Mouse (Mus musculus): ENCODE measurements at regions not wholly inside any gene's neighbourhood (a gene's known extent, or its start where the extent isn't known, plus 50 kb on each side); places are given as distances from the start of the nearest gene placed in this dataset.
"Not testable (repeated sequence)": the region's sequence is repeated elsewhere in the genome, so short reads cannot be mapped to it uniquely, and the experiment has no call there.

DNA sequence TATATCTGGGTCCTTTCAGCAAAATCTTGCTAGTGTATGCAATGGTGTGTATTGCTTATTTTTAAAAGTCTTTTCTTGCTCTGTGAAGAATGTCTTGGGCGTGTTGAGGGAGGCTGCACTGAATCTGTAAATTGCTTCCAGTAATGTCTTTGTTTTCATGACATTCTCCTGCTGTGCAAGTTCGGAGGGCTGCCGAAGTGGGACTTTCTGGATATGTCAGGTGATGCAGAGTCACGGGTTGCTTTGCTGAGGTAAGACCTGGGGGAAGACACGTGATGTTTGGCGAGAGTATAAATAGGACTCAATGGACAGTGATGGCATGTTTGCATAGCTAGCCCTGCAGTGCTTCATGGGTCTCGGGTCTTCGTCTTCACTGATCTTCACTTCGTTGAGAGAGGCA lies 329.2 kb upstream of the Nr5a2 start:
- DNase-seq = no peak

DNA sequence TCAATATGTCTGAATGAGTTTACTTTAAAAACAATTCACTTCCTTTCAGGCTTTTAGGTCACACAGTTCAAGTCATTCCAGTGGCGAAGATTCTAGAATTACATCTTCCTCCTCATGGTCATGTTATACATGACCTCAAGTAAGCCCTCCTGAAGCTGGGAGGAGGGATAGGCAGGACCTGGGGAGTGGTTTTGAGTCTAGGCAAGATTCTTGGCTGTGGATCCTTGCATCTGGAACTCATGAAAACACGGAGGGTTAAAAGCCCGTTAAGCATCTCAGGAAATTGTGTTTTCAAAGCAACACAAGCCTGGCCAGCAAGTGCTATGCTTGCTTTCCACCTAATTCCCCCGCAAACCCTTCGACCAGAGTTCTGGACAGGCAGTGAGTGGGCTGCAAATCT lies 323.0 kb upstream of the Nr5a2 start:
- DNase-seq = no peak

- DNase-seq = no peak
These were observed 322.2 kb upstream of the Nr5a2 start for GRCm38 (mm10) chr1:137282457-137282856.

DNA sequence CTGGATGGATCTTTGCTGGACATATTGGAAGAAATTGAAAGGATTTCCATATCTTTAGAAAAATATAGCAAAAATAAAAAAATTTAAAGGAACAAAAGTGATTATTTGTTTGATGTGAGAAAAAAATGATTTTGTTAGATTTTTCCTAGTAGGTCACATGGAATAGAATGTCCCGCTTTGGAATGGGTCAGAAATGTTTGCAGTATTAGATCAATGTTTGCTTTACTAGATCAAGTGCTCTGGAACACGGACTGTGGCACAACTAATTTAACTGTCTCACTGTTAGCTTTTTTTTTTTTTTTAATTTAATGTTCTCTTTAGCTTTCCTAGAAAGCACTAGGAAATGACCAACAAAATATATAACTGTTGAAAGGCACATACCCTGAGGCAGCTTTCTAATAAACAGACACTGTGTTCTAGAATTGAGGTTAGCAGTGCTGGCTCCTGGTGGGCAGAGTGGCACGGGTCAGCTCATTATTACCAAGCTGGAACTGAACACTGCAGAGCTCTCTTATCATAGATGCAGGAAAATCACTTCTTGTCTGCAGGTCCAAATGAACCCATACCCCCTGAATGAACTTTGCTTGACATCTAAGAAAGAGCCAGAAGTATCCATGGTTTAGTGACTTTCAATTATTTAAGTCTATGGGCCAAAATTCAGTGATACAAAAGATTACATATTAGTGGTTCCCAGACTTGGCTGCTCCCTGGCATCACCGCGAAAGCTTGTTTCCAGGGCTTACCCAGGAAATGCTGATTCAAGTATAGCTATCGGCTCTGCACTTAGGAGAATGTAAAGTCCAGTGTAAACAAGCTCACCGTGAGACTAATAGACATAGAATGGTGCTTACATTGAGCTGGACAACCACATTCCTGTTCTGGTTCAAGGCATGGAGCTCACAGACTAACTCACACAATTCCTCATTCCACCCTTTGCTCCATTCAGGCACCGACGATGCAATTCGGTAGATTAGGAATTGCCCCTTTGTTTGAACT lies 320.4 kb upstream of the Nr5a2 start:
- no peak for DNase-seq

- no peak for DNase-seq
These were observed 319.7 kb upstream of the Nr5a2 start for GRCm38 (mm10) chr1:137279981-137280380.

DNA sequence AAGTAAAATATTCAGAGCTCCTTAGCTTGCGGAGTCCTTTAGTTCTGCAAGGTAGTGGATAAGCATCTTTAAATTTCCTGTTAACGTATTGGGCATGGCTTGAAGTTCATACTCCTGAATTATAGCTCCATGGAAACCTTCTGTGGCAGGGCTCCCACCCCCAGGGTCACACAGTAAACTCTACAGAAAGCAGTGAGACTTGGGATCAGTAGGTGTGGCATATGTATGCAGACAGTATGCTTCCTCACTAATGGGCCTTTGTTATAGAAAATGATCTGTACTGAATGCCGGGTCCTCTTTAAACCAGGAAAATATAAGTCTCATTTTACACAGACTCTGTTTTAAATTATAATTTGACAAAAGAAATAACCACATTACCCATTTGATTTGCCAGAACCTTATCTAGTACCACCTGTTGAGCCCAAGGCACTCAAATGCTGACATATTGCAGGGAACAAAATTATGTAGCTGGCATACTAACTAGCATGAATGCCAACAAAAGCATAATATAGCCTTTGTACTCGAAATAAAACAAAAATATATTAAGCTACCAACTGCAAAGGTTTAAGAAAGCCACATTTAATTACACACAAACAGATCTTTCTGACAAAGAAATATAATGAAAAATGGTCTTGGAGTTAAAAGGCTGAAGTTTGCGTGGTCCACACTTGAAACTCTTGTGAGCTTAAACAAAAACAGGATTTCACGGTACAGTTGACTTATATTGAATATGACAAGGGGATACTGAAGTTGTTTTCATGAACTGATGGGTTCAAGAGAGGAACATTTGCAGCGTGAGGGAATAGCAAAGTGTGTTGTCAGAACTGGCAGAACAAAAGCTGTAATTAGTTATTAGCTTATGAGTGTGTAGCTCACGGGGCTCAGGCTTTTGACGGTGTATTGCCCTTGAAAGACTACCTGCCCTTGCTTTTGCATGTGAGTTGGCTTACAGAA lies 310.7 kb upstream of the Nr5a2 start:
- DNase-seq = no peak

DNA sequence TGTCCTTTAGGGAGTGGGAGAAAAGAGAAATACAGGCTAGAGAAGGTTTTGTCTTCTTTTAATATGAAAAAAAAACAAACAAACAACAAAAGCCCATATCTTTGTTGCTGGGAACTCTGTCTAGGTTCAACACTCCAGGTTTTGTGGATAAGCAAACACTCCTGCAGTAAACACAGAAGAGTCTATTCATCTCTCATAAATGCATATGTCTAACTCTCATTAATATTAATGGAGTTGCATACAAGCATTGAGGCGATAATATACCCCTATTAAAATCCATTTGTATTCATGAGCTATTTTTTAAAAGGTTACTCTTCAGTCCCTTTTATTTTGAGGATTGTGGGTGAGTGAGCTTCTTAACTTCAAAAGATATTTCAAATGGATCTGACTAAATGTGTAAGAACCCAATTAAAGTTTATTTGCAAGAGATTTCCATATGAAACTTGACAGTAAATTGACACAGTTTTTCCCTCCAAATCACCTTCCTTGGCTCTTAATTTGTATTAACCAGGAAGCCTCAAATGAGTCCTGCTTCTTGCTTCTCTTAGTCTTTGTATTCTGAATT lies 302.6 kb upstream of the Nr5a2 start:
- DNase-seq = no peak

DNA sequence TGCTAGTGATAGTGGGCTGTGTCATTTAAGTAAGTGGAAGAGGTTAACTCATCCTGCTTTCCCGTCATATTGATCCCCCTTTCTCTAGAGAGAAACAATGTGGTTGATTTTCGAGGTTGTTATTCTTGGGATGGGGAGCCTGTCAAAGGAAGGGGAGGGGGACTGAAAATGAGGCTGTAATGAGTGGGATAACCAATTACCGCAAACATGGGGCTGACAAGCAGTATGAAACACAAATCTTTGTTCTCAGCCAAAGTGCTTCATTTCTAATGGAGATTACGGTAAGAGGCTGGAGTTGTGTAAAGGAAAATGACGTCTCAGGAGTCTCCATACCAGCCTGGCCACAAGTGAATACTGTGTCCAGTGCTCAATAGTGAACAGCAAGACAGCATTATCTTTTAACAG lies 301.9 kb upstream of the Nr5a2 start:
- no peak for DNase-seq

DNA sequence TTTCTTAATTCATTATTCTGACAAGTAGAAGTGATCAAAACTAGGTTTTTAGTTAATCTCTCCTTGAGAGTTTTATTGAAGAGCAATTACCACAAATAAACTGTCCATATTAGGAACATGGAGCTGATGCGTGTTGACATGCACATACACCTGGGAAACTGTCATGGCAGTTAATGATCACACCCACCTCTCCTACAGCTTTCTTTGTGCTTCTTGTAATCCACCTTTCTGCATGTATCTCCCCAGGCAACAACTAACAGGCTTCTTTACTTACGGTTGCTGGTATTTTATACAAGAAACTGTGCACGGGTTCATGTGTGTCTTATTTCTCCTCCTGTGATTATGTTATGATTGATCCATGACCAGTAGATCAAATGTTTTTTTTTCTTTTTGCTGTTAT lies 296.0 kb upstream of the Nr5a2 start:
- DNase-seq = no peak

GRCm38 (mm10) chr1:137255041-137255440 lies 294.8 kb upstream of the Nr5a2 start:
- DNase-seq = no peak

GRCm38 (mm10) chr1:137254634-137255033 lies 294.4 kb upstream of the Nr5a2 start:
- no peak for DNase-seq

DNA sequence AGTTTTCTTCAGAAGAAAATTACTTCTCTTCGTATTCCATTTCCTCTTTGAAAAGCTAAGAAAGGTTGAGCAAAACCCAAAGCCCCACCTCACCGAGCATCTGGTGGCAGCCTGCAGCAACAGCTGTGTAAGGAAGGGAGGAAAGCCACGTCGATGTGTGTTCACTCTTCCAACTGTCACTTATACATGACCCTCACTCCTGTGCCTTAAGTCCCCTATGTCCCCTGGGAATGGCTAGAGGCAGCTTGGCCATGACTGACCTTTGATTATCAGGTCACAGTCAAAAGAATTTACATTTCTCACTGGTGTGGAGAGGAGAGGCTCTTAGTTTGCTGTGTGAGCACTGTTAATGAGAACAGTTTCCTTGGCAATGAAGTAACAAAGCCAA lies 266.8 kb upstream of the Nr5a2 start:
- DNase-seq = no peak

- DNase-seq = no peak
These were observed 266.3 kb upstream of the Nr5a2 start for GRCm38 (mm10) chr1:137226479-137227097.

DNA sequence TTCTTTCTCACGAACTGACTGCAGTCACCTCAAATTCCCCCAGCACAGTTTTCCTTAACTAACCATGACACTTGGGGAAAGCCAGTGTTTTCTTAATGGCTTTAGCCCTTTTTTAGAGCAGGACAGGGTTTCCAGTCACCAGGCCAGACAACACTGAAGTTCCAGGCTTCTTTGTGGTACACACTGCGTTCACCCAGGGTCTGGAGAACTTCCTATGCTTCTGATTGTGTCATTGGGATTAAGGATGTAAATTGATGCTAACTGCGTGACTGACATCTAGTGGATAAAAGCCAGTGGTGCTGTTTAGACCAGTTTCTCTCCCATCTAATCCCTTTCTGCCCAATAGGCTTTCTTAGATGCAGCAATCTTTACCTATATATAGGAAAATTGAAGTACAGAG lies 265.2 kb upstream of the Nr5a2 start:
- DNase-seq = no peak

- no peak for DNase-seq
These were observed 262.8 kb upstream of the Nr5a2 start for GRCm38 (mm10) chr1:137223052-137223451.

DNA sequence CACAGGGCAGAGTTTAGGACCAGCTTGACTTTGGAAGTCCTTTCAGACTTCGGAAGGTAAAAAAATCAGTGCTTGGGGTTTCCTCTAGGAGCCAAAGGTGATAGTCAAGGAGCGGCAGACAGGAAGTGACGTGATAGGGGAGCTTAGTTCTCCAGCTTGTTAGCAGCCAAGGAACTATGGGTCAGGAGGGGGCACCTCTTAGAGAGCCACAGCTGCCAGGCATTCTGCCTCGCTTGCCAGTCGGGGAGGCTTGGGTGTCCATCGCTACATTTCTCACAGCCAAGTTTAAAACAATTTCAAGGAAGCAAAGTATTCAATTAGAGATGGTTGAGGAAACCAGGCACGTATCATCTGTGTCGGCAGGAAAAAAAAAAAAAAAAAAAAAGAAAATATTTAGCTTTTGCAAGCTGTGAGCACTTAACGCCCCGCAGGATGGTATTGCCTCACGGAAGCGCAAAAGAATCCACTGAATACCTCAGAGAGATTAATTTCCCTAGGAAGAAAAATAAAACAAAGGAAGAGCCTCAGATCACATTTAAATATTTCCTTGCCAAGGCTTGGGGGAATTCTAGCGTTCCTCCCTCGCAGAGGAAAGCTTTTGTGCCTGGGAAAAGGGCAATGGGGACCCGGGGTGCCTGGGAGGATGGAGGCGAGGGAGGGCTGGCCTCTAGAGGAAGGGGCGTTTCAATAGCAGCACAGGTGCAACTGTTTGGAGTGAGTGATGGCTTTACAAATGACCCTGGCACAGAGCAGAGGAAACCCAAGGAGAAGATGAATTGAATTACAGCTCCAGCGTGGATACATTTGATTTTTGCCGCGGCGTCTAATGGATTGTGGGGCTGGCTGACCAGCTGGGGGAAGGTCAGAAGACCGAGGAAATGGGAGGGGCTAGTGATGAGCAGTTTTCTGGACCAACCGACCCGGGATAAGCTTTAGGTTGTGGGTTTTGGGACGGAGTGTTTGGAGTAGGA lies 261.1 kb upstream of the Nr5a2 start:
- DNase-seq = no peak

- no peak for DNase-seq
These were observed 260.0 kb upstream of the Nr5a2 start for GRCm38 (mm10) chr1:137220226-137220625.

DNA sequence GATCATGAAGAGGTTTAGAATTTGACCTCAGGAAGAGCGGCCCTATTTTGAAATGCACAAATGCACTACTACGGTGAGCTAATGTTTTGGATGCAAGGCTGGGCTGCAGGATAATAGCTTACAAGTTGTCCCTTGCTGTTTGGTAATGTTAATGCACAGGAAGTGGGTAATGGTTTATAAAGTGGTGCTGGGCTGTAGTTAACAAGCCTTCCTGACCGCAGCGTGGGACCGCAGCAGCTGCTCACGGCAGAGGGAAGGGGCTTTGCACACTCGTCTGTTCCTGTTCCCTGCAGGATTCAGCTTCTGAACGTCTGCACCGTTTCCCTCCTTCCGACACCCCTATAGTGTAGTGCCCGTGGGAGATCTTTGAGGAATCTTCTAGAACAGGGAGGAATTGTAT lies 258.4 kb upstream of the Nr5a2 start:
- DNase-seq = no peak

DNA sequence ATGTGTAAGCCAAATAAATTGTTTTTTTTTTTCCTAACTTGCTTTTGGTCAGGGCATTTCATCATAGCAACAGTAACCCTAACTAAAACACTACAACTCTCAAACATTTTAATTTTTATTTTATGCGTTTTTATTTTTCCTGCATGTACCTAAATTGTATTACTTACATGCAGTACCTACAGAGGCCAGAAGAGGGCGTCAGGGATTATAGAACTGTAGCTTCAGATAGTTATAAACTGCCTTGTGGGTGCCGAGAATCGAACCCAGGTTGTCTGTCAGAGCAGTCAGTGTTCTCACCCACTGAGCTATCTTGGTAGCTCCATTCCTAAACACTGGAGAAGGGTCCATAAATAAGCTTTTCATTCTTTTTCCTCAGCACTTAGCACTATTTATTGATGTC lies 257.8 kb upstream of the Nr5a2 start:
- DNase-seq = no peak

DNA sequence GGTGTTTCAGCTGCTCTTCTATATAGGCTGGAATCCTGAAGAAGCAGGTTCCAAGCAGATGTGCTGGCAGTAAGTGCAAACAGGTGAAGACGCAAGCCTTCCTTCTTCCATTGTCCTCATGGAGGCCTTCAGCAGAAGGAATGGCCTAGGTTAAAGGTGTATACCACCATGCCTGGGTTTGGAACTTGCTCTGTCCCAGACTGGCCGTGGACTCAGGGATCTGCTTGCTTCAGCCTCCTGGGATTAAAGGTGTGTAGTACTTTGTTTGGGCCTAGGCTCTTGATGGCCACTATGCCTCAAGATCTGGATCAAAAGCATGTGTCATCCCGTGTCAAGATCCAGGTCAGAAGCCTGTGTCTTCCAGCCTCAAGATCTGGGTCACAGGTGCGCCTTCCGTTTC lies 257.0 kb upstream of the Nr5a2 start:
- no peak for DNase-seq

- DNase-seq = not testable (repeated sequence)
These were observed 254.1 kb upstream of the Nr5a2 start for GRCm38 (mm10) chr1:137214328-137214727.

- DNase-seq = no peak
These were observed 253.5 kb upstream of the Nr5a2 start for GRCm38 (mm10) chr1:137213717-137214116.
